Mouse (Mus musculus): ENCODE results near the gene Tprgl. TPM values are rescaled to one million over a fixed set of nuclear protein-coding genes. Genes with fewer than 3 reads are reported as not detected.

Gene Tprgl
- polyA plus RNA-seq, 1 experiment from 2014 or later: 154 TPM

DNA sequence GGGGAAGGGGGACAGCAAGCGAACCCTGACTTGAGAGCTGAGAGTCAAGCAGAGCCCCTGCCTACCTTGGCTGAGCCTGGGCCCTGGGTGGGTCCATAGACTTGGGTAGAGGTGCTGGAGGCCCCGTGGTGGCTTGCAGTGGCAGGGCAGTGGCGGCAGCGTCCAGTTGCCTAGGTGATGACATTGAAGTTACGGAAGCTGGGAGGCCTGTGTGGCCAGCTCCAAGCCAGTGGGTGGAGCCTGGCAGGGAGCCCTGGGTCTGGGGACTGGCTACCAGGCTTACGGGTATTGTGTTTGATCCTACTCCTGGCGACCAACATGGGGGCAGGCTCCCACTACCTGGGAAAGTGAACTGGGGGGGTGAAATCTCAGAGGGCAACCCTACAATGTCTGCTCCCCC lies 44.0 kb downstream of the Tprgl start:
- Histone ChIP-seq H3K9ac (no peak overlapping the region), H3K9me3 (replicated peaks) (no peaks in the 10 kb centered on the region), H3K4me3 (replicated peaks) (no peak overlapping the region), H3K36me3 (no peaks in the 10 kb centered on the region), H3K27me3 (no peaks in the 10 kb centered on the region), H3K27ac (replicated peaks) (no peak overlapping the region), H3K4me2 (replicated peaks) (no peak overlapping the region), H3K4me1 (no peaks in the 10 kb centered on the region)
- no peak for ATAC-seq (ENCODE audit: insufficient number of reproducible peaks, low FRiP score, low TSS enrichment, low read depth)
- WGBS: 48% methylated on average over 7 of the region's 7 CpGs

DNA sequence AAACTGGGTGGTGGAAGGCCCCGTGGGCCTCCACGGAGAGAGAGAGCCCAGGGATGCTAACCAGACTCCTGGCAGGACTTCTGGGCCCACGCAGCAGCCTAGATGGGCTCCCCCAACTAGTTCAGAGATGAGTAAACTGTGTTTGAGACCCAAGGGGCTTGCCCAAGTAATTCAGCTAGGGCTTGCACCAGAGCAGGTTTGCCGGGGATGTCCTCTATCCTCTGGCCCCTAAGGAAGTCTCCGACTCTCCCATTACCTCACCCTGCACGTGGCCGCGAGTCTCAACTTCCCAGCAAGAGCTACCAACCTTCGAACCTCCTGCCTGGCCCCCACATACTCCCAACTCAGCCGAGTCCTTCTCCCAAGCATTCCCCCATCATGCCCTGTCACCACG lies 50.6 kb downstream of the Tprgl start:
- H3K4me3 ChIP-seq (replicated peaks): no peak overlapping the region
- peaks cover 20% of the 10 kb centered on the region for H3K27me3 ChIP-seq
- H3K9ac ChIP-seq: no peak overlapping the region
- WGBS: 73% methylated on average over 11 of the region's 11 CpGs
- H3K9me3 ChIP-seq (replicated peaks): no peaks in the 10 kb centered on the region
- H3K27ac ChIP-seq (replicated peaks): no peak overlapping the region
- peaks cover 9% of the 10 kb centered on the region for H3K4me1 ChIP-seq
- H3K36me3 ChIP-seq: no peaks in the 10 kb centered on the region
- no peak overlapping the region for H3K4me2 ChIP-seq (replicated peaks)
- no peak for ATAC-seq (ENCODE audit: insufficient number of reproducible peaks, low FRiP score, low TSS enrichment, low read depth)

GRCm38 (mm10) chr4:154109216-154109849 lies 51.1 kb downstream of the Tprgl start:
- no peak overlapping the region for H3K4me3 ChIP-seq (replicated peaks)
- H3K9ac ChIP-seq: no peak overlapping the region
- H3K27me3 ChIP-seq: peaks cover 23% of the 10 kb centered on the region
- no peak overlapping the region for H3K4me2 ChIP-seq (replicated peaks)
- H3K9me3 ChIP-seq (replicated peaks): no peaks in the 10 kb centered on the region
- 45% methylated on average over 18 of the region's 18 CpGs for WGBS
- no peak overlapping the region for H3K27ac ChIP-seq (replicated peaks)
- ATAC-seq (ENCODE audit: insufficient number of reproducible peaks, low FRiP score, low TSS enrichment, low read depth): no peak
- H3K36me3 ChIP-seq: no peaks in the 10 kb centered on the region
- H3K4me1 ChIP-seq: peaks cover 11% of the 10 kb centered on the region

Other genes with a start within 250 kb of the Tprgl start
- 74.7 and 79.0 TPM in 2 replicates for gene A430005L14Rik, start 203.4 kb downstream of the Tprgl start, polyA plus RNA-seq (2015; fragmentation: Nextera tagmentation; extraction: Ambion mirVana)
- 12.7 and 15.0 TPM in 2 replicates for gene Dffb, start 185.5 kb downstream of the Tprgl start, polyA plus RNA-seq (2015; fragmentation: Nextera tagmentation; extraction: Ambion mirVana)
- gene Cep104, start 185.5 kb downstream of the Tprgl start, polyA plus RNA-seq (2015; fragmentation: Nextera tagmentation; extraction: Ambion mirVana): 14.9 and 16.1 TPM in 2 replicates
- gene Lrrc47, start 148.9 kb downstream of the Tprgl start, polyA plus RNA-seq (2015; fragmentation: Nextera tagmentation; extraction: Ambion mirVana): 21.3 and 23.1 TPM in 2 replicates
- 28.4 TPM in 2 replicates for gene Smim1, start 134.4 kb downstream of the Tprgl start, polyA plus RNA-seq (2015; fragmentation: Nextera tagmentation; extraction: Ambion mirVana)
- 0.15 and 0.20 TPM in 2 replicates for gene Ccdc27, start 118.0 kb downstream of the Tprgl start, polyA plus RNA-seq (2015; fragmentation: Nextera tagmentation; extraction: Ambion mirVana)
- 9.3 and 9.8 TPM in 2 replicates for gene Trp73, start 20.5 kb downstream of the Tprgl start, polyA plus RNA-seq (2015; fragmentation: Nextera tagmentation; extraction: Ambion mirVana)
- 44.1 and 44.6 TPM in 2 replicates for gene Wrap73, start 18.3 kb downstream of the Tprgl start, polyA plus RNA-seq (2015; fragmentation: Nextera tagmentation; extraction: Ambion mirVana)
- 146 and 154 TPM in 2 replicates for gene Megf6, start 10.1 kb upstream of the Tprgl start, polyA plus RNA-seq (2015; fragmentation: Nextera tagmentation; extraction: Ambion mirVana)
- 7.5 and 7.7 TPM in 2 replicates for gene Arhgef16, start 141.0 kb upstream of the Tprgl start, polyA plus RNA-seq (2015; fragmentation: Nextera tagmentation; extraction: Ambion mirVana)
- gene B230104I21Rik, start 175.5 kb upstream of the Tprgl start, polyA plus RNA-seq (2015; fragmentation: Nextera tagmentation; extraction: Ambion mirVana): not detected in 2 replicates

Measured in embryonic facial prominence, embryonic 15.5 days (tissue).